Mouse (Mus musculus) cerebellum, adult 11-12 months (tissue): ENCODE results near the gene Mipep.

Source experiments
- DNase-seq: peaks from one replicate; pipeline ENCODE4 v3.0.0; 2022

Mipep gene

DNA sequence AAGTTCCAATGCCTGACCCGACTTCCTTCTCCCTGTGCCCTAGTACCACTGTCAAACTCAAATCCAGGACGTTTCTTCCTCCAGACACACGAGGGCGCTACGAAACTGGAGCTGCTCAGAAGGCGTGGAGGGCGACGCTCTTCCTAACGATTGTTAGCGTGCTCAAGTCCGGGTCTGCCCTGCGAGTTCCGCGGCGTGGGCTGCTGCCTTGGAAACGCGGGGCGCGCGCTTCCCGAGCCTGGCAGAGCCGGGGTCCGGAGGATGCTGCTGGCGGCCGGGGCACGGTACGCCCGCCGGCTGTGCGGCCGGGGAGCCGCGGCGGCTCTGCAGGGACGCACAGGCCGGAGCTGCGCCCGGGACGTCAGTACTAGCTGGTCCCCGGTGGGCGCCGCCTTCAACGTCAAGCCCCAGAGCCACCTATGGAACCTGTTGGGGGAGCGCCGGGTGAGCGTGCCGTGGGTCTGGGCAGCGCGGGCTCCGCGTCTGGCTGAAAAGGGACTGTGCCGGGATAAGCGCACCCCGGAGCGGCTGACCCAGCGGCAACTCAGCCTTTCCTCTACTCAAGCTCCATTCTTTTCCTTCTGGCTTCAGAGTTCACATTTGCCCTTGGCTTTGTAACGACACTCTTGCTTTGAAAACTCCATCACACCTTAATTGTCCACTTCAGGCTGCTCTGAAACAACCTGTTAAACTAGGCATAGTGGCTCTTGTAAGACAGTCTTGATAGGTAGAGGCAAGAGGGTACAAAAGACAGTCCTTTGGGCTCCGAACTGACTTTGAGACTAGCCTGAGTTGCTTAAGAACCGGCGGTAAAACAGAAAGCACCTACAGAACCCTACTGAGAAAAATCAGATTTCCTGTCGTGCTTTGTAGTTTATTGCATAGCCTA, at the start of gene Mipep:
Gene Mipep, plus strand, starts transcription at position 147 of the 889 bp plus-strand sequence.
- peak; percentile 81 for DNase-seq

DNA sequence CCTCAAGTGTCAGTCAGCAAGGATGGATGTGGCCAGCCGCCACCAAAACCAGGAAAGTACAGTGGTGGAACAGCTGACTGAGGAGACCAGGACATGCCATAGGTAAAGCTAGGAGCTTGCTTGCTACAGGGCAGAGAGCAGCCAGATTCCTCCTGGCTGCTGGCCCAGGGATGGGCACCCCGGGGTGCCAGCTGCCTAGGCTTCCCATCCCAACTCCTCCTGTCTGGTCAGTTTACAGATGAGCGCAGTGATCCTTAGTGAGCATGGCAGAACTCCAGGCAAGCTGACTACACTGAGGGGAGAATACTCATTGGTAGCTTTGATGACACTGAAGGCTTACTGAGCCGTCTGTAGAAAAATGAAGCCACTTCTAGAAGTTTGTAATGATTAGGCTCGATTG, 49.2 kb upstream of the Mipep start:
- DNase-seq: peak; percentile 57

DNA sequence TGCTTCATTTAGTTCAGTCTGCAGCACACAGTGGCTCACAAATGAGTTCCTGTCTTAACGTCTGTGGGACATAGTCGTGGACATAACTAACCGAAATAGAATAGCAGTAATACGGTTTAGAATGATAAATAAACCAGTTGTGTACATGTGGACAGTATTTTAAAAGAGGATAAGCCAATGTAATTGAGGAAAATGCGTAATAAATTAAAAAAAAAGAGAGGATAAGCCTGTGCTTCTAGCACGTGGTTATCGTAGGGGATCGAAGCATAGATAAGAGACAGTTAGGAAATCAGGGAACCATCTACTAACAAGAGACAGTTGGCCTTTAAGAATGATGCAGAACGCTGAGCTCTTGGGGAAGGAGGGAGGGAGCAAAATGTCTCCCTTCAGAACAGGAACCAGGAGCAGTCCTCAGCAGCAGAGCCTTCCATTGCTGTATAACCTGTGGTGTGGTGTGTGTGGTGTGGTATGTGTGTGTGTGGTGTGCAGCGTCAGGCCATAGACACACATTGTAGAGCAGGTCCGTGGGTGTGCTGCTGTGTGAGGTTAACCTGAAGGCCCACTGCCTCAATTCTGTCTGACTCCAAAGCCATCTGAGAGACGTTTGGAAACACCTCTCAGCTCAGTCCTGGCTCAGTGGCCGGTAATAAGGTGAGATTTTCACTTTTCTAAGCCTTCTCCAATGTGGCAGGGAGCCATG, 48.4 kb upstream of the Mipep start:
- no peak for DNase-seq

DNA sequence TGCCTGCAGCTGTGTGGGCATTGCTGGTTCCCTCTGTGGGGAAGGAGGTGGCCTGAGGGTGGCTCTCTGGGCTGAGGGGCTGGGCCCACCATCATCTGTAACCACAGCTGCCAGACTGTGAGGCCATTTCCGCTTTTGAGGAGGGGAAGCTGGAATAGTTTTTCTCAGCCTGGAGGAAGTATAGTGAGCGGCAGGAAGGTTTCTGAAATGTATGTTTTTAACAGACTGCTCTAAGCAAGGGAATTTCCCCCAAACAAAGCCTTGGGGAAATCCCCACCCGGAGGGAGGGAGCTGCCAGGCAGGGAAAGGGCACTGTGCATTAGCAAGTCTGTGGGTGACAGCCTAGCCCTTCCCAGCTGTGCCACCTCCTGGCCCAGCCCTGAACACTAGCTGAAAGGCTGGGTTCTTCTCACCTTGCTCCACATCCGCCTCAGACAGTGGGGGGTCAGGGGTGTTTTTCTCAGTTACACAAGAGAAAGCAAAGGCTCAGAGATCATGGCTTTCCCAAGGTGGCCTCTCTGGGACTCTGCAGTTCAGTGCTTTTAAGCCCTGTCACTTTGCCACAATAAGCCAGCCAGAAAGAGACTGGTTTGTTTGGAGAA, 47.7 kb upstream of the Mipep start:
- DNase-seq: no peak

DNA sequence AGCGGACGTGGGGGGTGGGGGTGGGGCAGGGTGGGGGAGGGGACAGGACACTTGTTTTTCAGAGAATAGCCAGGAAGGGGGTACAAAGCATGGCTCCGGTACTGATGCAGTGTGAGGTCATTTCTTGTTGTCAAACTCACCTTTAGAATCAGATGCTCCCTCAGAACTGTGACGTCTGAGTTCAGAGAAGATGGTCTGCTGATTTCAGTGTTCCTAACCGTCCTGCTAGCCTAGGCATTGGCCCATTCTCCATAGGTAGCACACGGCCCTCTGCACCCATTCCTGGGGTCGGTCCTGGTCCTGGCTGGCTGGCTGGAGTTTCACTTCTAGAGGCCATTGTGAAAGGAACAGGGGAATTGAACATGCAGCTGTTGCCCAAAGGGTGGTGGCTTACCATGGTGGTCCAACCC, 47.2 kb upstream of the Mipep start:
- no peak for DNase-seq

DNA sequence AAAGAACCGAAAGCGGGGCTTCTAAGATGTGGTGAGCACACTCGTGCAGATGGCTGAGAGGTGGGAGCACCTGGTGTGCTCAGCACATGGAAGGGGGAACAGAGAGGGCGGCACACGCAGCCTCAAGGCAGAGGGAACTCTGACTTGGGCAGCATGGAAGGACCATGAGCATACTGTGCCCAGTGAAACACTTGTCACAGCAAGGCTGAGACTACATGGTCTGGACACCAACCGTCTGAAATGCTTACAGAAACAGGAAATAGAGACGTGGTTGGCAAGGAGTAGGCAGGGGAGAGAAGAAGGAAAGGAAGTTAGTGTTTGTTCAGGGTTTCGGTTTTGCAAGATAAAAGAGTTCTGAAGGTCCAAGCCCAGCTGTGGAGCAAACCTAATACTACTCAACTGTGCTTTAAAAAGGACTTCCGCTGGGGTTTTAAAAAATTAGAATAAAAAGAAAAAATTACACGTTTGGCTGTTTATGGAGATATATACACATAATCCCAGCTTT, 45.9 kb upstream of the Mipep start:
- DNase-seq: no peak

DNA sequence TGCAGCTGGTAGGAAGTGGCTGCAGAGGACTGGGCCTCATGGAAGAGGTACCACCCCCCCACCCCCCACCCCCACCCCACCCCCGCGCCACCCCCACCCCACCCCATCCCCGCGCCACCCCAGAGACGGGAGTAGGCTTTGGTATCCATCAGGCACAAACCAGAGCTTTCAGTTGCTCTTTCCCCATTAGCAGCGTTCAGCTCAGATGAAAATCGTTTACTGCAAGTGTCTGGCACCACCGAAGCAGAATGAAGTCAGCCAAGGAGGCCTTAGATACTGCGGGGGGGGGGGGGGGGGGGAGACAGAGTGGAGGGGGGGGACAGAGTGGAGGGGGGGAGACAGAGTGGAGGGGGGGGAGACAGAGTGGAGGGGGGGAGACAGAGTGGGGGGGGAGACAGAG, 45.2 kb upstream of the Mipep start:
- no peak for DNase-seq

DNA sequence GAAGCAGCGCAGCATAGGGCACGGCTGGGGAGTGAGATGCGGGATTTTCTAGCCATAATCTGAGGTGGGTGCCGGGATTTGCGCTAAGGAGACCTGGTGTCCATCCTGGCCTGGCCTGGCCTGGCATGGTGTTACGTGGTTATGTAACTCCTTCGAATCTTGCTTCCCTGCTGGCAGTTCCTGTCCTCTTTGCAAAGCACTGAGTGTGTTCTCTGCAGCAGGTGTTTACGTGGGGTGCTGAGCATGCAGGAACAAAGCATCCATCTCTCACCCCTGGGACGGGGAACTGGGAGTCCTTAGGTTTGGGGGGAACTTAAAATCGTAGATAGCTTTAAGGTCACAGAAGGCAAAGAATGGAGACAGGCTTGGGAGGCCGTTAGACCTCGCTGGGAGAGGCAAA, 44.8 kb upstream of the Mipep start:
- peak; percentile 57 for DNase-seq

DNA sequence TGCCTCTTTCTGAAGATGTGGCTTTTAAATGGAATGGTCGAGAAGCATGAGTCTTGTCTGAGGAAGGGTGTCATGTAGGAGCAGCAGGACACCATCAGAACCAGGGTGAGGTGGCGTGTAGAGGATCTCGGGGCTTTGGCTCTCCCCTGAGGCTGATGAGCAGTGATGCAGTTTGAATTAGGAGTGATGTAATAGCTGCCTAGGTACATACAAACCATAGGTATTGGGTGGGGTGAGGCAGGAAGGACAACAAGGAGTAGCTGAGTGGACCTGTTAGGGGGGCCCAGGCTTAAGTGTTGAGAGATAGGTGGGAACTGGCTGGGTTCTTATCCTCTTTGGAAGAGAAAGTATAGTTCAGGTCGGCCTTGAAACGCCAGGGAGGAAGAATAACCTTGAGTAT, 43.9 kb upstream of the Mipep start:
- DNase-seq: no peak

DNA sequence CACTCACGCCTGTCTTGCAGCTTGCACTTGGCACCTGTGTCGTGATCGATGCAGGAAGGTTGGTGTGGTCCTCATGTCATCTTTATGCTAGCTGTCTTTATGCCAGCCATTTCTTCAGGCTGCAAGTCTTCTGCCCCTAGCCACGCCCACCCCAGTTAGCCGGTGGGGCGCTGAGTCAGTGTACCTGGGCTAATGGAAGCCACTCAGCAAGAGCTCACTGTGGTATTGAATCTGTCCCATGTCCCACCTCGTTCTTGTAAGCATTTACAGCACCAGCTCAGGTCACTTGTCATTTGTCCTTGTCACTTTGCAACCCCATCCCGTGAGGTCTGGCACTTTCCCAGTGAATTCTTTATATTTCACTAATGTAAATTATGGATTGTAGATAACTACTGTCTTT, 43.3 kb upstream of the Mipep start:
- DNase-seq: peak; percentile 49

DNA sequence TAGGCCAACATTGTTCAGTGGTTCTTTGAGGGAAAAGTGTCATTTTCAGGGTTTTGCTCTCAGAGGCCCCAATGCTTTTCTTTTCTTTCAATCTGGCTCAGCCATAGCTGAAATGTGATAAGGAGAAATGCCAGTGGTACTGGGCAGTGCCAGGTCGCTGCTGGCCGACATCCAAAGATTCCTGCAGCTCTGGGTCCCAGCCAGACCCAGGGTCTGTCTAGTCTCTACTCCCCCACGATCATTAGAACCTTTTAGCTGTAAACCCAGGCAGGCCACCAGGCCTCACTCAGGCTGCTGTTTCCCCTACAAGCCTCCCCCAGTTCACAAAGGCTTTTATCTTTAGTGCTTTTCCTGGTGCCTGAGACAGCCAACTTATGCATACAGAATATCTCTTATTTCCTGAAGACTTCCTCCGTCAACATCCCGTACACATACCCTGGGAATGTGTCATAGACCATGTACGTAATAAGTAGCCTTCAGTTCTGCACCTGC, 42.8 kb upstream of the Mipep start:
- DNase-seq: peak; percentile 79

DNA sequence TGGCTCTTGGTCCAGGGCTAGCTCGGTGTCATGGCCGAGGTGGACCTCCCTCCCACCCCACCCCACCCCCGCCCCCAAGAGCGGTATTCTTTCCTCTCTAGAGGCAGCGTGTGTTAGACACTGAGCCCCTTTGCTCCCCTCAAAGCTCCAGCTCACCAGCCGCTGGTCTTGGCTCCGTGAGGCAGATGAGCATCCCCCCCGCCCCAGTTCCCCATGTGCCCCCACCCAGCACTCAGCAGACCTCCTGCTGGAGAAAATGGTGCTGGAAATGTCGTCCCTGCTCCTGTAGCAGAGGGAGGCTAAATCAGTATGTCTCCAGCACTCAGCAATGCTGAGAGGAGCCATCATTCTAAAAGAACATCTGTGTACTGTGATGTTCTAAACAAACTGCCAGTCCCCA, 40.7 kb upstream of the Mipep start:
- DNase-seq: no peak

DNA sequence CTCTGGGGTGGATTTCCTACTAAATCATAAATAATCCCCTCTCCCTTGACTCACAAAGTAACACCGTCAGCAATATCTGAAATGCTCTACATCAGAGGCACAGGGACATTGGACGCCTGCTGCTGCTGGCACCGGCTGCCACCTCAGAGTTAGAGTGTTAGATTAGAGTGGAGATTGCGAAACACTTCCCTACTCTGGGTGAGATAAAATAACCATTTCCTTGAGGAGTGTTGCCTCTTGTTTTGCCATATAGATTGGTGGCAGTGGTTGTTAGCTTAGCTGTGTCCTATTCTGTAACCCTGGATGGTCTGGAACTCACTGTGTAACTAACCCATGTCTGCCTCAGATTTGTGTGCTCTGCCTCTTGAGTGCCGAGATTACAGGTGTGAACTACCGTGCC, 39.2 kb upstream of the Mipep start:
- DNase-seq: no peak

DNA sequence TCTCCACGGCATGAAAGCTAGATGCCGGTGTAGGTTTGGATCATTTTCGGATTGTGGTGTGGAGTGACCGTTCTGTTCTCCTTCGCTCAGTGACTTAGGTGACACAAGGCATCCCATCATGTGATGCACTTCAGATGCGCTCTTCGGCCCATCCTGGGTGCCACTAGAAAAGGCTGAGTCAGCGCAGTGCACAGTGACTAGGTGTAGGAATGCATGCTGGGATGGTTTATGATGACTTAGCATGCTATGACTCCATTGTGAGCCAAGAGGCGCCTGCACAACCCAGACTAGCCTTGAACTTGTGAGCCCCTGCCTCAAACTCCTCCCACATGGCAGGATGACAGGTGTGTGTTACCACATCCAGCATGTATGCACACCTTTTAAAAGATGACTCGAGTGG, 38.2 kb upstream of the Mipep start:
- no peak for DNase-seq

DNA sequence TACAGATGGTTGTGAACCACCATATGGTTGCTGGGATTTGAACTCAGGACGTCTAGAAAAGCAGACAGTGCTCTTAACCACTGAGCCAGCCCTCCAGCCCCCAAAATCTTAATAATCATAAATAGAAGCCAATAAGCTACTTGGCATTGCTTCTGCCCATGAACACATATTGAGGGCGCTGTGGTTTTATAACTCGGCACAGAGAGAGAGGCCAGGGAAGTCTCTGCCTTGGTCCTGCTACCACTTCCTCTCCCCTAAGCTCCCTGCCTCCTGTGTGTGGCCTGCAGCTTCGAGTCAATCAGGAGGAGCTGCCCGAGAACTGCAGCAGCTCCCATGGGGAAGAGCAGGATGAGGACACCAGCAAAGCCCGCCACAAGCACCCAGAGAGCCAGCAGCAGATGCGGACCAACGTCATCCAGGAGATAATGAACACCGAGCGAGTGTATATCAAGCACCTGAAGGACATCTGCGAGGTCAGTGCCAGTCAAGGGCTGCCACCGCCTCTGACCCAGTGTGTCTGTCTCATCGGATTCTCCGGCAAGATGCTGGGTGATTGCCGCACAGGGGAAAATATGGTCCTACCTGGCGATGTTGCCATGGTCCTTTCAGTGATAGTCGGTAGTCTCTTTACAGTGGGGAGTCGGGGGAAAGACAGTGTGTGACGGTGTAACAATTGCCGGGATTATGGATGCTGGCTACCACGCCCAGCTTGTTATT, 37.1 kb upstream of the Mipep start:
- DNase-seq: no peak

DNA sequence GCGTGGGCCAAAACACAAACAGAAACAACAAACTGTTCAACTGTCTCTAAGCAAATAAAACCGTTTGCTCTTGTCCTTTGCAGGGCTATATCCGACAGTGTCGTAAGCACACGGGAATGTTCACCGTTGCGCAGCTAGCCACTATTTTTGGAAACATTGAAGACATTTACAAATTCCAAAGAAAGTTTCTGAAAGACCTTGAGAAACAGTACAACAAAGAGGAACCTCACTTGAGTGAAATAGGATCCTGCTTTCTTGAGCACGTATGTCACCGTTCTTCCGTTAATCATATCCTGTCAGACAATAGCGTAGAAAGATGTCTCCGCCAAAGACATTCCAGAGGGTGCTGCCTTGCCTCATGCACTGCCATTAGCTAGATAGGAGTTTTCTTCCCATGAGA, 34.5 kb upstream of the Mipep start:
- DNase-seq: no peak

DNA sequence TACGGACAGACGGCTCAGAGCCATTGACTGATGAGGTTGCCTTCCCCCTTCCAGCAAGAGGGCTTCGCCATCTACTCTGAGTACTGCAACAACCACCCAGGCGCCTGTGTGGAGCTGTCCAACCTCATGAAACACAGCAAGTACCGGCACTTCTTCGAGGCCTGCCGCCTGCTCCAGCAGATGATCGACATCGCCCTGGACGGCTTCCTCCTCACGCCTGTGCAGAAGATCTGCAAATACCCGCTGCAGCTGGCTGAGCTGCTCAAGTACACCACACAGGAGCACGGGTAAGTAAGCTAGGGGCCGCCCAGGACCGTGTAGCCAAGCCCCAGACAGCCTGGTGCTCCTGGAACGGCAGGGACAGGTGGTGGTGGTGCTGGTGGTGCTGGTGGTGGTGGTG, 32.8 kb upstream of the Mipep start:
- DNase-seq: no peak

DNA sequence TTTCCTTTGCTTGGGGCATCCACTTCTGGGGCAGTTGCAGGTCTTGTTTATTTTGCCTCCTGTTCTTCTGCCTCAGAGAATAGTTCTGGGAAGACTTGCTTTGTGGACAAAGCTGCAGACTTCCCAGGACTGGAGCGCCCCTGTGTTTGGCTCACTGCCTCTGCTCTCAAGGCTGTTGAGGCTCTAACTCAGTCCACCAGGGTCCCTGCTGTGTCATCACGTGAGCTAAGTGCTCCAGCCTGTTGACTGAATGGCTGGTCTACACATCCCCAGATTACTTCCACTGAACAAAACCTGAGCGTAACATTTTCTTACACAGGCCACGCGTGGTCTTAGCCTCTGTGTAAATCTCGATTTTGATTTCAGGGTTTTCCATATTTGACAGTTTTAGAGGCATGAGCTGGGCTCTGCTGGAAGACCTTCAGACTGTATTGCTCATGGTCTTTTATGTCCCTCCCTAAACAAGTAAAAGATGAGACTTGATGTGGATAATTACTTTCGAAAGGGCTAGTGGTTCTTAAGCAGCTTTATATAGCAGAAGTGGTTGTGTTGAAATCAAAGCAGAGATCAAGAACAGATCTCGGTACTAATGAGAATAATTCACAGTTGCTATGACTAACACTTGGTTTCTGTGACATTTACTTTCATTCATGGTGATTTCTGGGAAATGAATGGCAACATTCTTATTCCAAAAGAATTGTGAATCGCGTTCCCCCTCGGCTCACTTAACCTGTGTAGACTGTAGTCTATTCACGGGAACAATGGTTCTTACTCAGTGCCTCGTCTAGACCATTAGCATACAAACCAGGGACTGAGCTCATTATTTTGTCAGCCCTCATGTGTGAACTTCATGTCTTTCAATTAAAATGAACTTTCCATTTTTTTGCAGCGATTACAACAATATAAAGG, 31.2 kb upstream of the Mipep start:
- DNase-seq: no peak

DNA sequence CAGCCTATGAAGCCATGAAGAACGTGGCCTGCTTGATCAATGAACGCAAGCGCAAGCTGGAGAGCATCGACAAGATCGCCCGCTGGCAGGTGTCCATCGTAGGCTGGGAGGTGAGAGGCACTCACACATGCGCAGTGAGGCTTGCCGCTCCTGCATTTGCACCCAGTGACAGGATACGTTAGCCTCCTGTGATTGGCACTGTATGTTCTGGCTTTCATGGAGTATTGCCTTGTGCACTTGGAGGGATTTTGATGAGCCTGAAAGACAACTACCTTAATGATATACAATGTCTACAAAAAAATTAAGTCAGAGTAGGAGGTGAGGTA, 30.6 kb upstream of the Mipep start:
- DNase-seq: no peak

DNA sequence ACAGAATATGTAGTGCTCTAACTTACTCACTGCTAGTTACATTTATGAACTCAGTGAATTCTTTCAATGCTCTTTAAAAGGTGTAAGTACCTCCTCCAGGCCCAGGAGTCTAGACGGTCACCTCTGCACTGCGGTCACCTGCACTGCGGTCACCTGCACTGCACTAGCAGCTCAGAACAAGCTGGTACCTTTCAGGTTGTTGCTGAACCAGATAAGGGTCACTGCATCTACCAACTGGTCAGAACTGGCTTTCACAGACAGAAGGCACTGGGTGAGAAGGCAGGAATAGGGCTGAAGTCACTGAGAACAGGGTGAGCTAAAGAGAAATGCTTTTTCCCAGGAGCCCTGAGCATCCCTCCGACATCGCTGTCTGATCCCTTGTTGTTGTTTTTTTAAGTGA, 29.7 kb upstream of the Mipep start:
- no peak for DNase-seq

DNA sequence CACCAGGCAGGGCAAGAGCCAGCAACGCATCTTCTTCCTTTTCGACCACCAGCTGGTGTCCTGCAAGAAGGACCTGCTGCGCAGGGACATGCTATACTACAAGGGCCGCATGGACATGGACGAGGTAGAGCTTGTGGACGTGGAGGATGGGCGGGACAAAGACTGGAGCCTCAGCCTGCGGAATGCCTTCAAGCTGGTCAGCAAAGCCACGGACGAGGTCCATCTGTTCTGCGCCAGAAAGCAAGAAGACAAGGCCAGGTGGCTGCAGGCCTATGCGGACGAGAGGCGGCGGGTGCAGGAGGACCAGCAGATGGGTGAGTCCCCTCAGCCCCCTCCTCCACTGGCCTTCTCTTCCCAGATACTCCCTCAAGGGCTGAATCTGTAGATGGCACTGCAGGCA, 28.1 kb upstream of the Mipep start:
- peak; percentile 86 for DNase-seq

DNA sequence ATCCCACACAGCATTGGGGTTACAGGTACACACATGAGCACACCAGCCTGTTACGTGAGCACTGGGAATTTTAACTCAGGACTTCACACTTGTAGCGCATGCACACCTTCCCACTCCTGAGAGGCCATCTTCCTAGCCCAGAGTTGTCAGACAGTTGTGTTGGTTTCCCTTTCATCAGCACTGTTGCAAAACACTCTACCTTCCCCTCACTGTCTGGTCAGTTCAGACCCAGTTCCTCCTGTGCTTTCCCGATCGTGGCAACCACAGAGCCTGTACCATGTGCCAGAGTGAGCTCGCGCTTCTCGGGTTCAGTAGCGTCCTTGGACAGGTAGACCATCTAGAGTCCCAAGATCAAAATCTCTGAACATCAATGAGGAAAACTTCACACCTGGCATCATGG, 27.1 kb upstream of the Mipep start:
- DNase-seq: no peak
